Mouse (Mus musculus): ENCODE measurements around the gene Ap5z1.

- TF ChIP-seq GATA1 (IDR thresholded peaks at IDR 0.05; ENCODE audit: borderline replicate concordance, low read length) (no peak), FLI1 (IDR thresholded peaks at IDR 0.05; ENCODE audit: low read length) (no peak)
Measured at GRCm38 (mm10) chr5:142461942-142462640, 1.7 kb upstream of the Ap5z1 start.
